Mouse (Mus musculus) limb, embryonic 13.5 days (tissue): ENCODE data around the gene Specc1. TPM values are rescaled to one million over a fixed set of nuclear protein-coding genes. Genes with fewer than 3 reads are reported as not detected.
A peak's percentile ranks its signal among the peaks of the same experiment; 100 is the strongest.

ENCODE experiments used
- ATAC-seq: fragments of 200-750 bp; cut with Nextera tagmentation; 2 replicates; pipeline ENCODE4 v1.8.0; 2017; ENCODE audit warnings: low read depth, moderate number of reproducible peaks, moderate TSS enrichment; ENCODE audit not compliant: low FRiP score
- H3K27ac ChIP-seq: fragments of 300-500 bp; sonication (generic); 2 replicates; pipeline ENCODE4 v1.5.1; 2015; ENCODE audit warnings: inconsistent platforms, mild to moderate bottlenecking, moderate library complexity
- H3K27me3 ChIP-seq: fragments of 300-500 bp; sonication (generic); 2 replicates; pipeline ENCODE4 v1.6.1; 2015; ENCODE audit warnings: mild to moderate bottlenecking, inconsistent platforms
- H3K36me3 ChIP-seq: fragments of 300-500 bp; sonication (generic); 2 replicates; pipeline ENCODE4 v1.6.1; 2015; ENCODE audit warnings: inconsistent platforms, mild to moderate bottlenecking, moderate library complexity
- H3K4me1 ChIP-seq: fragments of 300-500 bp; sonication (generic); 2 replicates; pipeline ENCODE4 v1.6.1; 2015; ENCODE audit warnings: inconsistent platforms
- H3K4me2 ChIP-seq: fragments of 300-500 bp; sonication (generic); replicated peaks from 2 replicates; pipeline ENCODE4 v1.6.1; 2015; ENCODE audit warnings: inconsistent platforms, mild to moderate bottlenecking, moderate library complexity
- H3K4me3 ChIP-seq: fragments of 300-500 bp; sonication (generic); 2 replicates; pipeline ENCODE4 v1.5.1; 2015; ENCODE audit warnings: moderate library complexity, mild to moderate bottlenecking, inconsistent platforms
- H3K9ac ChIP-seq: fragments of 300-500 bp; sonication (generic); 2 replicates; pipeline ENCODE4 v1.6.1; 2015; ENCODE audit warnings: mild to moderate bottlenecking, inconsistent platforms
- H3K9me3 ChIP-seq: fragments of 300-500 bp; sonication (generic); 2 replicates; pipeline ENCODE4 v1.6.1; 2016; ENCODE audit warnings: inconsistent platforms
- WGBS: fragments of 180-500 bp; shearing (Covaris S2); methylation state at CpG from one replicate; pipeline ENCODE4 v1.1.7; 2015; 5-methylcytosine and 5-hydroxymethylcytosine counted together
- polyA plus RNA-seq: library from polyadenylated mRNA; unstranded; fragments of >200 nt; fragmentation: Nextera tagmentation; extraction: Ambion mirVana; gene quantifications from 2 replicates; pipeline ENCODE4 v1.2.1, GENCODE M21; 2015

The Specc1 gene
- 12.3 and 13.9 TPM in 2 replicates for polyA plus RNA-seq

- under 1% methylated on average over 58 of the region's 58 CpGs for WGBS
- ATAC-seq = peak; percentile 94
- Histone ChIP-seq H3K4me2 (peak within 1 kb of the TSS; percentile 100), H3K9ac (peak within 1 kb of the TSS; percentile 58), H3K27ac (no peak within 1 kb of the TSS), H3K27me3 (peaks cover 28% of the 10 kb centered on the region), H3K36me3 (no peaks in the 10 kb centered on the region), H3K9me3 (no peaks in the 10 kb centered on the region), H3K4me1 (peaks cover 3% of the 10 kb centered on the region; the same call in 1 of the 2 replicates), H3K4me3 (peak within 1 kb of the TSS; percentile 57)
These were observed at the start of gene Specc1 for GRCm38 (mm10) chr11:61956572-61957295. Gene Specc1 (plus strand): TSS chr11:61956763.

GRCm38 (mm10) chr11:61908315-61908714, 48.2 kb upstream of the Specc1 start:
- Histone ChIP-seq H3K9me3 (no peaks in the 10 kb centered on the region), H3K36me3 (peaks cover 75% of the 10 kb centered on the region), H3K27ac (no peak overlapping the region), H3K9ac (no peak overlapping the region), H3K4me1 (no peaks in the 10 kb centered on the region), H3K27me3 (no peaks in the 10 kb centered on the region), H3K4me3 (no peak overlapping the region), H3K4me2 (no peak overlapping the region)
- no peak for ATAC-seq

GRCm38 (mm10) chr11:61919702-61920101, 36.9 kb upstream of the Specc1 start:
- no peak for ATAC-seq
- H3K4me3 ChIP-seq = no peak overlapping the region
- H3K36me3 ChIP-seq = peaks cover 35% of the 10 kb centered on the region
- no peak overlapping the region for H3K4me2 ChIP-seq
- no peaks in the 10 kb centered on the region for H3K4me1 ChIP-seq
- no peak overlapping the region for H3K27ac ChIP-seq
- no peak overlapping the region for H3K9ac ChIP-seq
- no peaks in the 10 kb centered on the region for H3K27me3 ChIP-seq
- 93% methylated on average over 3 of the region's 3 CpGs for WGBS
- no peaks in the 10 kb centered on the region for H3K9me3 ChIP-seq

GRCm38 (mm10) chr11:61923309-61923708, 33.3 kb upstream of the Specc1 start:
- H3K9me3 ChIP-seq = no peaks in the 10 kb centered on the region
- H3K27me3 ChIP-seq = no peaks in the 10 kb centered on the region
- H3K36me3 ChIP-seq = peaks cover 18% of the 10 kb centered on the region
- H3K4me2 ChIP-seq = no peak overlapping the region
- no peak overlapping the region for H3K4me3 ChIP-seq
- no peak overlapping the region for H3K9ac ChIP-seq
- WGBS = 92% methylated on average over 1 of the region's 1 CpGs
- H3K27ac ChIP-seq = no peak overlapping the region
- no peak for ATAC-seq
- H3K4me1 ChIP-seq = peaks cover under 1% of the 10 kb centered on the region; the same call in 1 of the 2 replicates

DNA sequence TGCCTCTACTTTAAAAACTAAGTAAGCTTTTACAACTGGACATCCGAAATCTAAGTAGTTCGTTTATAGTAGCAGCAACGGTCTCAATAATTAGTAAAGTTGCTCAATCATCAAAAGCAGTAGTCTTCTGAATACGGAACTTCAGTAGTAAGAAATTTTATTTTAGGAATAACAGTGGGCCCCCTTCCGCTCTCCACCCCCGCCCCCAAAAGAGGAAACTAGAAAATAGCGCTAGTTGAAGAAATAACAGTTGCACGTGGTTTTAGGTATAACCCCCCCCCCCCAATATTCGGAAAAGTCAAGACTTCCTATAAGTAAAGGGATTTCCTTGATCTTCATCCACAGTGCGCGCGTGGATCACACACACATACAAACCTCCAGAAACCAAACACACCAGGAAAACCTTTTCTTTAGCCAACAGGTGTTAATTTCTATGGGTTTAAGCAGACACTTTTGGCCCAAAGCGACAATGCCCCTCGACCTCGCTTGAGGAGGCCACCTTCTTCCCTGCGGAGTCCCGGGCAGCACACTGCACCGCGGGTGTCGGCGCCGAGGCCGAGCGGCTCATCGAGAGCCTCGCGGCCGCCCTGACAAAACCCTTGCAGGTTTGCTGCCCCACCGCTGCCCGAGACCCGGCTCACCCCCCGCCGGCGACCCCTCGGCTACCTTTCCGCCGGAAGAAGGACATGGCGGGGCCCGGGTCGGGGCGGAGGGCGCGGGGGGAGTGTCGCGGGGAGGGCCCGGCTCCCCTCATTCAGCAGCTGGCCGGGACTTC, 27.1 kb upstream of the Specc1 start:
- Histone ChIP-seq H3K36me3 (no peaks in the 10 kb centered on the region), H3K4me2 (peak overlapping the region; percentile 73), H3K4me1 (peaks cover 11% of the 10 kb centered on the region), H3K27me3 (no peaks in the 10 kb centered on the region), H3K9me3 (no peaks in the 10 kb centered on the region), H3K4me3 (peak overlapping the region; percentile 91), H3K27ac (peak overlapping the region; percentile 91), H3K9ac (peak overlapping the region; percentile 88)
- ATAC-seq = peak; percentile 78
- under 1% methylated on average over 47 of the region's 47 CpGs for WGBS

DNA sequence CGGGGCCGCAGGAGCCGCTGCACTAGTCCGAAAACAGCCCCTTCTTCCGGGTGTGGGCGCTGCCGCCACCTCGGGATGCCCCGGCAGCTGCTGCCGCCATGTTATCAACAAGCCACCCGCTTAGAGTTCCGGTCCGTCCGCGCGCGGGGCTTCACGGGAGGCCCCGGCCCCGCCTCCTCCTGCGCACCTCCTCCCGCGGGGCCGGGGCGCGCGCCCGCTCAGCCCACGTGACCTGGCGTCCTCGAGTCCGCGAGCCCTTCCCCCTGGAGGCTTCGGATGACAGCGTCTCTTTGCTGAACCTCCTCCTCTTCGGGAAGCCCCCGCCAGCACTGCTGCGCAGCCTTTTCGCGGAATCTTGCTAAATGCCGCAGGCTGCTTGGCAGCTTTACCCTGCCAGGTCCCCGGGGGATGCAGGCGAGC, 26.5 kb upstream of the Specc1 start, which contains the start of gene Akap10:
Gene Akap10 (minus strand): TSS at position 155 of the 420 bp plus-strand sequence.
- Histone ChIP-seq H3K27ac (peak within 1 kb of the TSS; percentile 91), H3K27me3 (no peaks in the 10 kb centered on the region), H3K36me3 (no peaks in the 10 kb centered on the region), H3K4me2 (peak within 1 kb of the TSS; percentile 73), H3K9me3 (no peaks in the 10 kb centered on the region), H3K4me3 (peak within 1 kb of the TSS; percentile 91), H3K4me1 (peaks cover 11% of the 10 kb centered on the region), H3K9ac (peak within 1 kb of the TSS; percentile 88)
- WGBS = under 1% methylated on average over 43 of the region's 43 CpGs
- peak; percentile 91 for ATAC-seq

- Histone ChIP-seq H3K9ac (peak overlapping the region; percentile 88), H3K4me1 (peaks cover 11% of the 10 kb centered on the region), H3K4me3 (peak overlapping the region; percentile 91), H3K36me3 (no peaks in the 10 kb centered on the region), H3K4me2 (peak overlapping the region; percentile 73), H3K27ac (peak overlapping the region; percentile 91), H3K9me3 (no peaks in the 10 kb centered on the region), H3K27me3 (no peaks in the 10 kb centered on the region)
- 0 out of 2 replicates have a peak, but pooled peaks have one; percentile 2 for ATAC-seq
- 20% methylated on average over 11 of the region's 11 CpGs for WGBS
These were observed 25.6 kb upstream of the Specc1 start for GRCm38 (mm10) chr11:61930640-61931586.

DNA sequence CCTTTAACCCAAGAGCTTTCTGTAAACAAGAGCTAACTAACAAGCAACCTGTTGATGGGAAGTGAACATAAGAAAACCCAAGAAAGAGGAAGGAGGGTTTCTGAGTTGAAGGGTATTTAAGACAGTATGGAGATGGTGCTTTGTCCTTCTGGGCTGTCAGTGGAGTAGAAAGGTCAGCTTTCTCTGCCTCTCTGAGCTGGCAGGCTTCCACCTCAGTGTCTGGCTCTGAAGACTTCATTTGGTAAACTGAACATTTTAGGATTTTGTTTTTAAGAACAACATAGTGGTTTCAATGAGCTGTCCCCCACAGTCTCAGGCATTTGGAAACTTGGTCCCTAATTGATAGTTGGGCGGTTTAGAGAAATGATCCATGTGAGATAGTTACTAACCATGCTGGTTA, 18.8 kb upstream of the Specc1 start:
- no peak for ATAC-seq
- H3K9ac ChIP-seq = no peak overlapping the region
- H3K36me3 ChIP-seq = no peaks in the 10 kb centered on the region
- no peak overlapping the region for H3K4me3 ChIP-seq
- H3K27ac ChIP-seq = no peak overlapping the region
- no peaks in the 10 kb centered on the region for H3K27me3 ChIP-seq
- 80% methylated on average over 1 of the region's 1 CpGs for WGBS
- H3K4me1 ChIP-seq = no peaks in the 10 kb centered on the region
- H3K4me2 ChIP-seq = no peak overlapping the region
- H3K9me3 ChIP-seq = no peaks in the 10 kb centered on the region

GRCm38 (mm10) chr11:61942903-61943302, 13.7 kb upstream of the Specc1 start:
- ATAC-seq = no peak
- H3K4me2 ChIP-seq = no peak overlapping the region
- no peaks in the 10 kb centered on the region for H3K27me3 ChIP-seq
- H3K4me1 ChIP-seq = no peaks in the 10 kb centered on the region
- 94% methylated on average over 2 of the region's 2 CpGs for WGBS
- H3K4me3 ChIP-seq = no peak overlapping the region
- no peaks in the 10 kb centered on the region for H3K36me3 ChIP-seq
- no peak overlapping the region for H3K27ac ChIP-seq
- H3K9me3 ChIP-seq = no peaks in the 10 kb centered on the region
- no peak overlapping the region for H3K9ac ChIP-seq

DNA sequence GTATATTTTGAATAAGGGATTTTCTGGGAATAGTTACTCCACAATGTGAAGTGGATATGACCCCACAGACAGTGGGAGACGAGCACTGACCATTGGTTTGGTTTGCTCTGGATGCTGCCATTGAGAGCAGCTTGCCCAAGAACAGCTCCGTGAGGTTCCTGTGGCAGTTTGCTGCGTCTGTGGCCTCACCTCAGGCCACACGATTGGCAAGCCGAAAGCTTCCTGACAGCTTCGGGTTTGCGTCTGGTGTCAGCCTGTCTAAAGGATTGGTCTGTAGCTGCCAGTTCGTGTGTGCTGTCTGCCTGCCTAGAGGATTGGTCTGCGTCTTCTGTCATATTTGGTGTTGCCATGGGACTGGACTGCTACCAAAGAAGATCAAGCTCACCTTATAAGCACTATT, 12.1 kb upstream of the Specc1 start:
- Histone ChIP-seq H3K4me2 (no peak overlapping the region), H3K9me3 (no peaks in the 10 kb centered on the region), H3K4me1 (no peaks in the 10 kb centered on the region), H3K9ac (no peak overlapping the region), H3K27ac (no peak overlapping the region), H3K4me3 (no peak overlapping the region), H3K36me3 (no peaks in the 10 kb centered on the region), H3K27me3 (no peaks in the 10 kb centered on the region)
- no peak for ATAC-seq
- 82% methylated on average over 9 of the region's 9 CpGs for WGBS

DNA sequence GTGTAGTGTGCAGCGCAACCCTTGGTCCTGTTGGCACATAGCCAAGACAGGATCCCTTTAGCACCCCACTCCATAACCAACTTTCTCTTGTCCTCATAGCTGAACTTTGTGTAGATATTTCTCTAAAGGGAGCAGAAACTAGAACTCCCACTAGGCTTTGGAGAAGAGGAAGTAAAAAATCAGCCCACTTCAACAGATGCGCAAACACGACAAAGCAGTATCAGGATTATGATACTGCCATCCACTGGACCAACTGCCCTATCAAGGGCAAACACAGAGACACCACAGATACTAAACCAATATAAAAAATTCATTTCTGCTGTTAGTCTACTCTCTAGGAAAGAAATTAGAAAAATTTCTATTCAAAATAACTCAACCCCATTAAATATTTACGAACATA, 10.0 kb upstream of the Specc1 start:
- Histone ChIP-seq H3K4me3 (no peak overlapping the region), H3K27ac (no peak overlapping the region), H3K4me2 (no peak overlapping the region), H3K36me3 (no peaks in the 10 kb centered on the region), H3K27me3 (no peaks in the 10 kb centered on the region), H3K4me1 (no peaks in the 10 kb centered on the region), H3K9me3 (no peaks in the 10 kb centered on the region), H3K9ac (no peak overlapping the region)
- ATAC-seq = no peak
- 96% methylated on average over 4 of the region's 4 CpGs for WGBS
